Comparison of ENCODE assay signal across 14 mouse cellular contexts in the genomic region with DNA sequence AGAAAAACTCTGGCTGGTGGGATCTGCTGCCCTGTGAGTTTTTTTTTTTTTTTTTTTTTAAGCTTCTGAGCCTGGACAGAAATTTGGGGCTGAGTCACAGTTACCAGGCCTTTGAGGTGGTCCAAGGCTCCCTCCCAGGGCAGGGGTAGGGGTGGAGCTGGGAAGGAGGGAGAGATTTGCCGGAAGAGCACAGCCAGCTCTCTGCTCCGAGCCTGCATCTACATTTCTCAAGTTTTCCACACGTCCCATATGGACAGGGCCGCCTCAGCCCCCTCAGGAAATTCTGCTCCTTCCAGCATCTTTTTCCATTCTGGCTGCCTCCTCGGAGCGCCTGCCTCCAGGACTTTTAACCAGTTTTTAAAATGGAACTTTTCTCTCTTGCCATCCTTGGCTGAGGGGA. TPM values are rescaled to one million over a fixed set of nuclear protein-coding genes. Genes with fewer than 3 reads are reported as not detected.
DNase-seq lines count a peak whose midpoint lies in the region; ATAC-seq and TF ChIP-seq lines count a peak whose summit lies in the region.
"Had no signal": no experiment of that assay in that cellular context is flagged by ENCODE, and none has a peak within 500 bp of the region (broad histone marks: within the 10 kb centered on the region; RNA-seq: fewer than 3 reads in every experiment).

No protein-coding gene starts in this region.

- no peak for TF ChIP-seq CTCF in left cerebral cortex, adult 2 months (IDR thresholded peaks at IDR 0.05)

- no peak overlapping the region for H3K4me3 ChIP-seq in heart, embryonic 11.5 days (ENCODE audit: low read depth, low read length)
- no peak overlapping the region for H3K4me3 ChIP-seq in left cerebral cortex, adult 2 months
- no peak overlapping the region for H3K4me3 ChIP-seq in embryonic facial prominence, embryonic 14.5 days (ENCODE audit: low read depth, low read length)
- H3K4me3 ChIP-seq in stomach, embryonic 16.5 days (replicated peaks; ENCODE audit: low read length): no peak overlapping the region
- H3K4me3 ChIP-seq: megakaryocyte, embryonic 14.5 days; neural tube, embryonic 13.5 days had no signal

- H3K36me3 ChIP-seq in heart, embryonic 11.5 days (ENCODE audit: control insufficient read depth, insufficient read depth, low read length): no peaks in the 10 kb centered on the region
- peaks cover 32% of the 10 kb centered on the region for H3K36me3 ChIP-seq in embryonic facial prominence, embryonic 14.5 days (ENCODE audit: control insufficient read depth, insufficient read depth, low read length)
- no peaks in the 10 kb centered on the region for H3K36me3 ChIP-seq in stomach, embryonic 16.5 days (ENCODE audit: control insufficient read depth, insufficient read depth, low read length)

- no peak overlapping the region for H3K4me2 ChIP-seq in heart, embryonic 11.5 days
- 0 out of 2 replicates have a peak overlapping the region, but pooled peaks have one; percentile 14 for H3K4me2 ChIP-seq in embryonic facial prominence, embryonic 14.5 days (ENCODE audit: low read depth, low read length)
- H3K4me2 ChIP-seq in stomach, embryonic 16.5 days (ENCODE audit: low read depth, low read length): no peak overlapping the region
- H3K4me2 ChIP-seq: neural tube, embryonic 13.5 days had no signal

- peaks cover 7% of the 10 kb centered on the region for H3K4me1 ChIP-seq in heart, embryonic 11.5 days (ENCODE audit: control insufficient read depth, insufficient read depth, low read length)
- H3K4me1 ChIP-seq in embryonic facial prominence, embryonic 14.5 days (ENCODE audit: control insufficient read depth, insufficient read depth, low read length): peaks cover 33% of the 10 kb centered on the region
- H3K4me1 ChIP-seq in stomach, embryonic 16.5 days (ENCODE audit: control insufficient read depth, insufficient read depth, low read length): peaks cover 9% of the 10 kb centered on the region; the same call in 1 of the 2 replicates

- peak overlapping the region; percentile 46; the same call in 1 of the 2 replicates for H3K9ac ChIP-seq in heart, embryonic 11.5 days (ENCODE audit: low read depth, low read length)
- peak overlapping the region; percentile 32; the same call in 1 of the 2 replicates for H3K9ac ChIP-seq in embryonic facial prominence, embryonic 14.5 days (ENCODE audit: low read depth, low read length)
- H3K9ac ChIP-seq in stomach, embryonic 16.5 days (ENCODE audit: low read length): peak overlapping the region; percentile 56; the same call in 1 of the 2 replicates
- H3K9ac ChIP-seq: neural tube, embryonic 13.5 days had no signal

- H3K27me3 ChIP-seq in heart, embryonic 11.5 days (ENCODE audit: control insufficient read depth, insufficient read depth, low read length): peaks cover 12% of the 10 kb centered on the region
- no peaks in the 10 kb centered on the region for H3K27me3 ChIP-seq in embryonic facial prominence, embryonic 14.5 days (replicated peaks; ENCODE audit: control insufficient read depth, insufficient read depth, low read length)
- H3K27me3 ChIP-seq in stomach, embryonic 16.5 days (ENCODE audit: control insufficient read depth, insufficient read depth, low read length): no peaks in the 10 kb centered on the region
- H3K27me3 ChIP-seq: neural tube, embryonic 13.5 days had no signal

- no peak for DNase-seq in heart, adult 11 months
- no peak for DNase-seq in left cerebral cortex, adult 2 months (ENCODE audit: extremely low spot score in 1 of 2, low spot score in 2 of 2)
- DNase-seq in left cerebral cortex, adult 9 months (ENCODE audit: low spot score in 2 of 2): no peak
- DNase-seq in embryonic facial prominence, embryonic 14.5 days (ENCODE audit: low spot score): peak; percentile 82
- no peak for DNase-seq in B cell, adult 2 months
- no peak for DNase-seq in Muller cell, postnatal 12 days (ENCODE audit: inconsistent ontology term)
- DNase-seq: adrenal gland, postnatal 14 days; kidney, postnatal 4 days; lung, adult 18-20 months had no signal

- intact Hi-C loops in left cerebral cortex, adult 2 months (cut with DNase I): no loop called here

- no peaks in the 10 kb centered on the region for H3K9me3 ChIP-seq in heart, embryonic 11.5 days (replicated peaks; ENCODE audit: control insufficient read depth, low read length)
- no peaks in the 10 kb centered on the region for H3K9me3 ChIP-seq in embryonic facial prominence, embryonic 14.5 days (ENCODE audit: control insufficient read depth, low read length)
- no peaks in the 10 kb centered on the region for H3K9me3 ChIP-seq in stomach, embryonic 16.5 days (replicated peaks; ENCODE audit: control insufficient read depth, low read length)
- H3K9me3 ChIP-seq: megakaryocyte, embryonic 14.5 days; neural tube, embryonic 13.5 days had no signal

- ATAC-seq in heart, embryonic 11.5 days (replicated peaks; ENCODE audit: insufficient number of reproducible peaks, low FRiP score, low TSS enrichment): no peak
- ATAC-seq in embryonic facial prominence, embryonic 14.5 days (ENCODE audit: low read depth): peak; percentile 73; the same call in 1 of the 2 replicates
- peak; percentile 42; the same call in 1 of the 2 replicates for ATAC-seq in stomach, embryonic 16.5 days (ENCODE audit: insufficient read depth, low FRiP score)
- ATAC-seq: CD4-positive, CD25-positive, alpha-beta regulatory T cell, adult 4 months had no signal

- 0 out of 2 replicates have a peak overlapping the region, but pooled peaks have one; percentile 29 for H3K27ac ChIP-seq in heart, embryonic 11.5 days (ENCODE audit: low read depth, low read length)
- peak overlapping the region; percentile 81 for H3K27ac ChIP-seq in left cerebral cortex, adult 2 months
- H3K27ac ChIP-seq in embryonic facial prominence, embryonic 14.5 days (replicated peaks; ENCODE audit: low read depth, low read length): peak overlapping the region; percentile 95
- peak overlapping the region; percentile 77 for H3K27ac ChIP-seq in stomach, embryonic 16.5 days (ENCODE audit: low read length)
- H3K27ac ChIP-seq: neural tube, embryonic 13.5 days had no signal

- 41% methylated on average over 6 of the region's 6 CpGs for whole genome bisulfite sequencing in heart, embryonic 11.5 days (ENCODE audit: insufficient replicate concordance)
- WGBS in embryonic facial prominence, embryonic 14.5 days: 21% methylated on average over 6 of the region's 6 CpGs
- 40% methylated on average over 6 of the region's 6 CpGs for WGBS in stomach, embryonic 16.5 days

RNA-seq across cellular contexts. Expression of a gene that starts 22.6 kb away (rescaled TPM):
- 32.1 and 35.8 TPM in 2 replicates for polyA plus RNA-seq in heart, embryonic 11.5 days (2014; fragmentation: Nextera tagmentation; extraction: Ambion mirVana)
- total RNA-seq in left cerebral cortex, adult 2 months (2021): 10 to 100 TPM; 89.7 to 90.1 TPM
- 41.9 and 48.0 TPM in 2 replicates for polyA plus RNA-seq in embryonic facial prominence, embryonic 14.5 days (2014; fragmentation: Nextera tagmentation; extraction: Ambion mirVana)
- polyA plus RNA-seq in stomach, embryonic 16.5 days (2015; fragmentation: Nextera tagmentation; extraction: Ambion mirVana): 41.9 and 45.4 TPM in 2 replicates

RNA-seq across cellular contexts. Expression of a gene that starts 23.6 kb away (rescaled TPM):
- 10.1 and 11.6 TPM in 2 replicates for polyA plus RNA-seq in heart, embryonic 11.5 days (2014; fragmentation: Nextera tagmentation; extraction: Ambion mirVana)
- total RNA-seq in left cerebral cortex, adult 2 months (2021): 1,000 to 10,000 TPM; 1,259 to 1,310 TPM
- 34.1 and 41.7 TPM in 2 replicates for polyA plus RNA-seq in embryonic facial prominence, embryonic 14.5 days (2014; fragmentation: Nextera tagmentation; extraction: Ambion mirVana)
- 8.1 and 8.2 TPM in 2 replicates for polyA plus RNA-seq in stomach, embryonic 16.5 days (2015; fragmentation: Nextera tagmentation; extraction: Ambion mirVana)
- polyA plus RNA-seq: CD4-positive, CD25-positive, alpha-beta regulatory T cell, adult 4 months had no signal

RNA-seq across cellular contexts. Expression of a gene that starts 41.7 kb away (rescaled TPM):
- 125 and 339 TPM in 2 replicates for polyA plus RNA-seq in heart, embryonic 11.5 days (2014; fragmentation: Nextera tagmentation; extraction: Ambion mirVana)
- 100 to 1,000 TPM; 186 to 193 TPM for total RNA-seq in left cerebral cortex, adult 2 months (2021)
- 206 and 249 TPM in 2 replicates for polyA plus RNA-seq in embryonic facial prominence, embryonic 14.5 days (2014; fragmentation: Nextera tagmentation; extraction: Ambion mirVana)
- polyA plus RNA-seq in stomach, embryonic 16.5 days (2015; fragmentation: Nextera tagmentation; extraction: Ambion mirVana): 372 and 388 TPM in 2 replicates

RNA-seq across cellular contexts. Expression of a gene that starts 42.3 kb away (rescaled TPM):
- 20.5 and 26.8 TPM in 2 replicates for polyA plus RNA-seq in heart, embryonic 11.5 days (2014; fragmentation: Nextera tagmentation; extraction: Ambion mirVana)
- 10 to 100 TPM; 83.2 to 86.4 TPM for total RNA-seq in left cerebral cortex, adult 2 months (2021)
- 27.2 and 33.1 TPM in 2 replicates for polyA plus RNA-seq in embryonic facial prominence, embryonic 14.5 days (2014; fragmentation: Nextera tagmentation; extraction: Ambion mirVana)
- 24.6 TPM in 2 replicates for polyA plus RNA-seq in stomach, embryonic 16.5 days (2015; fragmentation: Nextera tagmentation; extraction: Ambion mirVana)

RNA-seq across cellular contexts. Expression of a gene that starts 52.2 kb away (rescaled TPM):
- 50.1 and 51.3 TPM in 2 replicates for polyA plus RNA-seq in heart, embryonic 11.5 days (2014; fragmentation: Nextera tagmentation; extraction: Ambion mirVana)
- 100 to 1,000 TPM; 341 to 349 TPM for total RNA-seq in left cerebral cortex, adult 2 months (2021)
- polyA plus RNA-seq in embryonic facial prominence, embryonic 14.5 days (2014; fragmentation: Nextera tagmentation; extraction: Ambion mirVana): 67.7 and 79.7 TPM in 2 replicates
- 41.5 and 41.9 TPM in 2 replicates for polyA plus RNA-seq in stomach, embryonic 16.5 days (2015; fragmentation: Nextera tagmentation; extraction: Ambion mirVana)

Comparison
In these comparisons a context has a peak if more than half of its experiments do, and no peak if none do; other contexts are left out.
1. H3K27ac ChIP-seq: peak in every context shown above with its lines; median percentile 95 in embryonic facial prominence, embryonic 14.5 days; 81 in left cerebral cortex, adult 2 months; 77 in stomach, embryonic 16.5 days; 29 in heart, embryonic 11.5 days.